Mouse (Mus musculus) 3134 (cell line): ENCODE data around the gene Ppm1n.

Experiments used
- DNase-seq: peaks from one replicate; pipeline ENCODE4 v3.0.0-alpha.2; 2011; ENCODE audit warnings: low spot score; ENCODE audit not compliant: insufficient read length; ENCODE audit errors: extremely low read depth

Gene Ppm1n

GRCm38 (mm10) chr7:19308454-19309277 is 28.8 kb upstream of the Ppm1n start:
- peak; percentile 94 for DNase-seq

- peak; percentile 75 for DNase-seq
Observed at GRCm38 (mm10) chr7:19307739-19308453, 28.0 kb upstream of the Ppm1n start.

GRCm38 (mm10) chr7:19306819-19307738 is 27.2 kb upstream of the Ppm1n start:
- DNase-seq, result peak; percentile 56

- no peak for DNase-seq
Observed at GRCm38 (mm10) chr7:19305796-19306765, 26.2 kb upstream of the Ppm1n start.

GRCm38 (mm10) chr7:19305413-19305735 is 25.5 kb upstream of the Ppm1n start:
- no peak for DNase-seq

- no peak for DNase-seq
Observed at GRCm38 (mm10) chr7:19304501-19305412, 24.9 kb upstream of the Ppm1n start.

- peak; percentile 71 for DNase-seq
Observed at GRCm38 (mm10) chr7:19303770-19304169, 23.9 kb upstream of the Ppm1n start.

- DNase-seq, result no peak
Observed at GRCm38 (mm10) chr7:19303046-19303305, 23.1 kb upstream of the Ppm1n start.

- DNase-seq, result no peak
Observed at GRCm38 (mm10) chr7:19302264-19303045, 22.6 kb upstream of the Ppm1n start.

- no peak for DNase-seq
Observed at GRCm38 (mm10) chr7:19301461-19302263, 21.8 kb upstream of the Ppm1n start.

GRCm38 (mm10) chr7:19300501-19301421 is 20.9 kb upstream of the Ppm1n start:
- peak; percentile 68 for DNase-seq

GRCm38 (mm10) chr7:19299194-19299593 is 19.3 kb upstream of the Ppm1n start:
- no peak for DNase-seq

- no peak for DNase-seq
Observed at GRCm38 (mm10) chr7:19297794-19298193, 17.9 kb upstream of the Ppm1n start.

GRCm38 (mm10) chr7:19297034-19297433 is 17.2 kb upstream of the Ppm1n start:
- no peak for DNase-seq

- DNase-seq, result peak; percentile 85
Observed at GRCm38 (mm10) chr7:19295503-19296185, 15.8 kb upstream of the Ppm1n start.
